Mouse (Mus musculus): Measurements from ENCODE around the gene Ints14. TPM values are rescaled to one million over a fixed set of nuclear protein-coding genes. Genes with fewer than 3 reads are reported as not detected.

Gene Ints14
- polyA plus RNA-seq, 1 experiment from 2014 or later, result 64.1 TPM

- H3K4me3 ChIP-seq (ENCODE audit: low read depth, low read length), result peak within 1 kb of the TSS; percentile 99
- H3K9me3 ChIP-seq (ENCODE audit: low read depth, low read length), result no peaks in the 10 kb centered on the region
- H3K27ac ChIP-seq (ENCODE audit: low read depth), result peak within 1 kb of the TSS; percentile 90
- no peaks in the 10 kb centered on the region for H3K4me1 ChIP-seq (ENCODE audit: insufficient read depth)
- DNase-seq (peak; percentile 96), ATAC-seq (ENCODE audit: insufficient read depth) (peak; percentile 96)
- no peaks in the 10 kb centered on the region for H3K27me3 ChIP-seq (ENCODE audit: insufficient read depth, low read length)
- TF ChIP-seq CTCF (IDR thresholded peaks at IDR 0.05; ENCODE audit: low read depth), result peak; percentile 97
- WGBS, result under 1% methylated on average over 84 of the region's 85 CpGs
- H3K36me3 ChIP-seq (ENCODE audit: insufficient read depth), result peaks cover 17% of the 10 kb centered on the region; the same call in 1 of the 2 replicates
- peak within 1 kb of the TSS; percentile 96 for H3K9ac ChIP-seq
- H3K4me2 ChIP-seq, result peak within 1 kb of the TSS; percentile 83
Measured at GRCm38 (mm10) chr9:65032269-65033108, 71.8 kb downstream of the Ints14 start, which contains the start of gene Dpp8. TSS of gene Dpp8 (plus strand) at chr9:65032414.

DNA sequence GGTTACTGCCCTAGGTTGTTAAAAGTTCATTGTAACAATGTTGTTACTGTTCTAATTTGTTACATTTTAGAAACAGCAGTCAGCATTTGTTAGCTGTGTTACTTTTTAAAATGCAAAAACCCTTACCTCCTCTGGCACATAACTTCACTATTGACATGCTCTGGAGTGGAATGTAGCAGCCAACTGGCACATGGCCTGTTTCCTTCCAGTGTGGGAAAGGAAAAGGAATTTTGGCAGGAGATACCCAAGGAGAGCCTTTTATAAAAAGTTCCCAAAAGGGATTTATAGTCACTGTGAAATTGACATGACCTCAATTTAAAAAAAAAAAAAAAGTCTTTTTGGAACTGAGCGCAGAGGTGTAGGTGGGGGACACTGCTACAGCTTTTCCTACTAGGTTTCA is 75.8 kb downstream of the Ints14 start:
- WGBS, result 77% methylated on average over 1 of the region's 1 CpGs
- Histone ChIP-seq H3K4me2 (no peak overlapping the region), H3K27me3 (ENCODE audit: insufficient read depth, low read length) (no peaks in the 10 kb centered on the region), H3K4me1 (ENCODE audit: insufficient read depth) (no peaks in the 10 kb centered on the region), H3K36me3 (ENCODE audit: insufficient read depth) (peaks cover 53% of the 10 kb centered on the region), H3K27ac (ENCODE audit: low read depth) (no peak overlapping the region), H3K4me3 (ENCODE audit: low read depth, low read length) (no peak overlapping the region), H3K9ac (no peak overlapping the region), H3K9me3 (ENCODE audit: low read depth, low read length) (no peaks in the 10 kb centered on the region)
- DNase-seq (no peak), ATAC-seq (ENCODE audit: insufficient read depth) (no peak)
- no peak for TF ChIP-seq CTCF (IDR thresholded peaks at IDR 0.05; ENCODE audit: low read depth)

Small RNAs within 50 kb of the gene (microRNA-seq; reads per million reads assigned to microRNA genes)
- gene Gm25640 (ENCODE audit: borderline number of aligned reads), result not detected

Other genes with a start within 250 kb of the Ints14 start
- 327 and 330 TPM in 2 replicates for gene Rab11a, start 223.1 kb upstream of the Ints14 start, polyA plus RNA-seq (2014; fragmentation: Nextera tagmentation; extraction: Ambion mirVana)
- gene Dennd4a, start 149.6 kb upstream of the Ints14 start, polyA plus RNA-seq (2014; fragmentation: Nextera tagmentation; extraction: Ambion mirVana), result 9.8 and 10.9 TPM in 2 replicates
- 0.04 and 0.09 TPM in 2 replicates for gene Slc24a1, start 9.3 kb upstream of the Ints14 start, polyA plus RNA-seq (2014; fragmentation: Nextera tagmentation; extraction: Ambion mirVana)
- gene Hacd3, start 60.8 kb downstream of the Ints14 start, polyA plus RNA-seq (2014; fragmentation: Nextera tagmentation; extraction: Ambion mirVana), result 69.4 and 72.2 TPM in 2 replicates
- 31.7 and 34.8 TPM in 2 replicates for gene Dpp8, start 71.5 kb downstream of the Ints14 start, polyA plus RNA-seq (2014; fragmentation: Nextera tagmentation; extraction: Ambion mirVana)
- 26.4 and 28.9 TPM in 2 replicates for gene Igdcc4, start 140.6 kb downstream of the Ints14 start, polyA plus RNA-seq (2014; fragmentation: Nextera tagmentation; extraction: Ambion mirVana)
- gene Igdcc3, start 180.3 kb downstream of the Ints14 start, polyA plus RNA-seq (2014; fragmentation: Nextera tagmentation; extraction: Ambion mirVana), result 2.3 and 4.1 TPM in 2 replicates
- 5.3 and 6.9 TPM in 2 replicates for gene Parp16, start 234.4 kb downstream of the Ints14 start, polyA plus RNA-seq (2014; fragmentation: Nextera tagmentation; extraction: Ambion mirVana)